Mouse (Mus musculus): ENCODE data around the gene Gm13287.
"Not testable (repeated sequence)": the region's sequence is repeated elsewhere in the genome, so short reads cannot be mapped to it uniquely, and the experiment has no call there.

- not testable (repeated sequence) for TF ChIP-seq POLR2A, NELFE (IDR thresholded peaks at IDR 0.05; ENCODE audit: low read depth, low read length)
Measured at GRCm38 (mm10) chr4:88763384-88764018, 39.6 kb upstream of the Gm13287 start.
